Mouse (Mus musculus): ENCODE data around the gene Prom2.

DNA sequence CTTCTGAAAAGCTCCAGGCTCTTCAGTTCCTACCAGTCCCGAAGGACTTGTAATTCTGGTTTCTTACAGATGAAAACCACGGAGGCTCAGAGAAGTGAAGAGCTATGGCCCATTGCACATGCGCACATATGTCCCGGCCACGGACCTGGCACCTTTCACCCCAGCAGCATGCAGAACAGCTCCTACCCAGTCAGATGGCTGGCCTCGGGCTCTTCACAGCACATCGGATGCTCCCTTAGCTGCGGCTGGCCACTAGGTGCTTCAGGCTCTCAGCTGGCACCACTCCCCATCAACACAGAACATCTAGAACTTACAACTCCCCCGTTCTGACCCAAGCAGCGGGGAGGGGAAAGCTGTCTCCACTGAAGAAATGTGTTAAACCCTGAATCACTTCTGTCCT, 61.5 kb downstream of the Prom2 start:
- TF ChIP-seq CTCF (IDR thresholded peaks at IDR 0.05; ENCODE audit: extremely low read depth, insufficient read depth, insufficient read length, insufficient replicate concordance): no peak
- no peak for TF ChIP-seq POLR2A (IDR thresholded peaks at IDR 0.05; ENCODE audit: low read depth, low read length)

Data from spleen, adult 2 months (tissue).